Mouse (Mus musculus): Measurements from ENCODE around the gene Srgap3.
"Not testable (repeated sequence)": the region's sequence is repeated elsewhere in the genome, so short reads cannot be mapped to it uniquely, and the experiment has no call there.

Srgap3 gene

DNA sequence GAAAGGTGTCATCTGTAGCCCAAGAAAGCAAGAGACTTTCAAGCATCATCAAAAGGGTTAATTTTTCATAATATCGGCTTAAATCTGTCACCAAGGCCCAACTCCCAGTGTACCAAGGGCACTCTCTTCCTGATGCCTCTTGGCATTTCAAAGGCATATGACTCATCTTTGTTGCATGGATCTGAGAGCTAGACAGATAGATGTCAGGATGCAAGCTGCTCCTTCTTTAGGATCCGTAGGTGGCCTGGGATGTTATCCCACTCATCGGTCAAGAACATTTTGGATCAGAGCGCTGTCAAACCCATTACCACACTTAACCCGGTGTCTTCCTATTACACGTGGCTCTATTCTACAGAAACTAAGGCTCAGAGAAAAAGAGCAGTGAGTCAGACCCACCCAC, 192.1 kb downstream of the Srgap3 start:
- peak; percentile 20 to 59 for DNase-seq (ENCODE audit: inconsistent age in 2 of 2, low spot score in 1 of 2)

DNA sequence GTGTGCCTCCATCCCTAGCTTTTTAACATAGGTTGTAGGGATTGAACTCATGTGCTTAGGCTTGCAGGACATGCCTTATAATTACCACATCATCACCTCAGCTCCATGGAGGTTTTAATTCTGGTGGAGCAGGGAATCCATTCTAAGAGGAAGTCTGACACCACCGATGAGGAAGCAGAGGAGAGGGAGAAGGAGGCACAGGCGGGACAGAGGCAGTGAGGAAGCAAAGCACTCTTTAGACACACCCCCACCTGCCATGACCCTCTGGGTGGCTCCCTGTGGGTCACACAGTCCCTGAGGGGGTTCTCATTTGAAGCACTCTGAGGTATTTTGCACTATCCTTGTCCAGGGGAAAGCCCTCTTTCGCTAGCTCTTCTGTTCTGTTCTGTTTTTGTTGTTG, 194.5 kb downstream of the Srgap3 start:
- no peak for DNase-seq (ENCODE audit: inconsistent age in 2 of 2, low spot score in 1 of 2)

DNA sequence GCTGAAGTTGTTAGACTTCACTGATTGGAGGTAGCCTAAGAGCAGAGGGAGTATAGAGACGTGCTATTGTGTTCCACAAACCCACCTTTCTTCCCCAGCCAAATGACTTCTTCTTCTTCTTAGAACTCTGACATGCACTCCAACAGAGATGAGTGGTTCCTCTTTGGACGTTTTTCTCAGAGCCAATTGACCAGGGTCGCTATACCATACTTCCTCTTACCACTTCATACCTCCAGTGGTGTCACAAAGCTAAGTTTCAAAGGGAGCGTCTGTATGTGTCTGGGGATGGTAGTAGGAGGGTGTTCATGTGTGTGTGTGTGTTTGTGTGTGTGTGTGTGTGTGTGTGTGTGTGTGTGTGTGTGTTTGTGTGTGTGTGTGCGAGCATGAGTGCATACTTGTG, 195.1 kb downstream of the Srgap3 start:
- no peak for DNase-seq (ENCODE audit: inconsistent age in 2 of 2, low spot score in 1 of 2)

DNA sequence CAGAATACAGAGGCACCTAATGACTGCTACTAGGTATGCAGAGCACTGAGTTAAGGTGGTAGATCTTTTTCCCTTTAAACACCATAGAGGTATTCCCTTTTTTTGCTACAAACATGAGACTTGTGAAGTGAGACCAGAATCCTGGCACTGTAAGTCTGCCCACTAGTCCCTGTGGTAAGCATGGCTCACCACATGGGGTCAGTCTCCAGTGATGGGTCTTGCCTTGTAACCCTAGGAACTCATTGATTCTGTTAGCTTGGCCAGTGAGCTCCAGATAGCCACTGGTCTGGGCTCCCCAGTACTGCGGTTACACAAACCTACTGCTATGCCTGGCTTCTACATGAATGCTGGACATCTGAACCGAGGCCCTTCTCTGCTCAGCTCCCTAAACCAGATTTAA, 204.8 kb downstream of the Srgap3 start:
- DNase-seq (ENCODE audit: inconsistent age in 2 of 2, low spot score in 1 of 2): no peak

DNA sequence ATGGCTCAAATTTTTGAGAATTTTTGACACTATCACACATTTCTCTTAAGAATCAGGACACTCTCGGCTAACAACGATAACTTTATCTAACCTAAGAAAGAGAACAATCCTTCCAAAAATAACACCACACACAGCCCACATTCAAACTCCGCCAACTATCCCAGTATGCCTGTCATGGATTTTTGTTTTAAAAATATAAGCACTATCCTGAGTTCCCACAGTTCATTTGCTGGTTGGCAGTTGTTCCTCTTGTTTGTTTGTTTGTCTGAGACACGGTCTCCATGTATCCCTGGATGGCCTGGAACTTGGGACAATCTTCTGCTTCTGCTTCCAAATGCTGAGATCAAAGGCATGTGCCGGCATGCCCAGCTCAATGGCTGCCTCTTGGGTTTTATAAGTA, 205.3 kb downstream of the Srgap3 start:
- DNase-seq (ENCODE audit: inconsistent age in 2 of 2, low spot score in 1 of 2): no peak

DNA sequence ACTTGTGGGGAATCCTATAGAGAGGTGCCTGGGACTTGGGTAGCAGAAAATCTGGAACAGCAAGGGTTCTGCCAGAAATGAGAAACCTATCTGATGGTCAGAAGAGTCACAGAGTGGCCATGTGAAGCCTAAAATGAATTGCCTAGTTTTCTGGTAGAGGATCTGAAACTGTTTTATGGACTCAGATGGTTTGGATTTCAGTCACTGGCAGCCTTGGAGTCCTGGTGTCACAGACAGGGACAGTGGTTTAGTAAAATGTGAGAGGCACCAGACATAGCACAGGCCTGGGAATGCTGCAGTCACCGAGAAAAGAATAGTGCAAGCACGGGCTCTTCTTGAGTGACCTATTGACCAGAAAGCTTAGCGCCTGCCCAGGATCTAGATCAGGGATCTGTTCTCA, 207.4 kb downstream of the Srgap3 start:
- DNase-seq (ENCODE audit: inconsistent age in 2 of 2, low spot score in 1 of 2): no peak

DNA sequence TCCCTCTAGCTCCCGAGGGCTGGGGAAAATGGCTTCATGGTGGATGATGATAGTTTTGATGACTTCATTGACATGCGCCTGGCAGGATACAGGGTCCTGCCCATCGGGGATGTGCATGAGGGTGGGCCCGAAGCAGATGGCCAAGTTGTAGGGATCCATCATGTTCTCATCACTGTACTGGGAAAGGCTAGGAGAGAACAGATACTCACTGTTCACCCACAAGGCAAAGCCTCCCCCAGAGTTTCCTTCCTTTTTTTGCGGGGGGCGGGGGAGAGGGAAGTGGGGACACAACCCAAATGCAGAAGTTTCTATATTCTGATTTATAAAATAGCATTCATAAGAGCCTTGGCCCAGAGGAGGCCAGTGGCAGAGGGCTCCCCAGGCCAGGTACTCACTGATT, 208.1 kb downstream of the Srgap3 start:
- DNase-seq (ENCODE audit: inconsistent age in 2 of 2, low spot score in 1 of 2): no peak

DNA sequence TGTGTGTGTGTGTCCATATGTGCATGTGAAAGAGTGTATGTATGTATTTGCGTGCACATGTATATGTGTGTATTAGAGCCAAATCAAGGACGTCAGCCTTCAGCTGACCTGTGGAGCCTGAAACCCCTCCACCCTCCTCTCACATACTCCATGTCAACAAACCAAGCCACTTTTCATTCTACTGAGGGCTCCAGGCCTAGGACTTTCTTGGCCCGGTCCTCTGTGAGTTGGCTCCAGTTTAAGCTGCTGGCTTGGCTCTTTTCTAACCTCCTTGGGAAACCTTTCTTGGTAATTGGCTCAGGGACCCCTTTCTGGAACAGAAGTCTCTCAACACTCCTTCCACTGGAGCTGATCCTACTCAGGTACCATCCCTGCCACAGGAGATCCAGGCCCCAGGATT, 210.6 kb downstream of the Srgap3 start:
- no peak for DNase-seq (ENCODE audit: inconsistent age in 2 of 2, low spot score in 1 of 2)

DNA sequence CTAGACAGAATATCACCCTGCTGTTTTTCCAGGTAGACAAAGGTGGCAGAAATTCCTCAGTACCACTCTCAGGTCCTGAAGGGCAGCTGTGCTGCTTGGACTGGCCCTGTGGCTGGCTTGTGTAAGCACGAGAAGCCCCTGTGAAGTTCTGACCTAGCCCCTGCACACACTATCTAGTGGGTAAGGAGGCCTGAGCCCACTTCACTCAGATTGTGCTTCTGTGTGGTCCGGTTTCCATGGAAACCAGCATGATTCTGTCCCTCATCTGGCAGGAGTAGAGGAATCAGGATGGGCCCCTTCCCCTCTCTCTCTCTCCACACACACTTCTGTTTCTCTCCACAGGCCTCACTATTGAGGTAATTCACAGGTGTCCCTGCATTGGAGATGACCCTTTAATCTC, 212.0 kb downstream of the Srgap3 start:
- no peak for DNase-seq (ENCODE audit: inconsistent age in 2 of 2, low spot score in 1 of 2)

DNA sequence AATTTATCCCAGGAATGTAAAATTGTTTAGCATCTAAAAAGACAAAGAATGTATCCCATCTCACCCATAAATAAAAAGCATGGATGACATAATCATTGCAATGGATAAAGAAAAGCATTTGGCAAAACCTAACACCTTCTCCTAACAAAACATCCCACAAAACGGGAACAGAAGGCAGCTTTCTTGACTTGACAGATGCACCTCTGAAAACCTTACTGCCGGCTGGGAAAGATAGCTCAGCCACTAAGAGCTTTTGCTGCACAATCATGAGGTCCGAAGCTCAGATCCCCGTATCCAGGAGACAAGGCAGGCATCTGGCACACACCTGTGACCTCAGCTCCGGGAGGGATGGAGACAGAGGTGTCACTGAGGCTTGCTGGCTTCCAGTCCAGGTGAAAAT, 213.1 kb downstream of the Srgap3 start:
- DNase-seq (ENCODE audit: inconsistent age in 2 of 2, low spot score in 1 of 2): no peak

DNA sequence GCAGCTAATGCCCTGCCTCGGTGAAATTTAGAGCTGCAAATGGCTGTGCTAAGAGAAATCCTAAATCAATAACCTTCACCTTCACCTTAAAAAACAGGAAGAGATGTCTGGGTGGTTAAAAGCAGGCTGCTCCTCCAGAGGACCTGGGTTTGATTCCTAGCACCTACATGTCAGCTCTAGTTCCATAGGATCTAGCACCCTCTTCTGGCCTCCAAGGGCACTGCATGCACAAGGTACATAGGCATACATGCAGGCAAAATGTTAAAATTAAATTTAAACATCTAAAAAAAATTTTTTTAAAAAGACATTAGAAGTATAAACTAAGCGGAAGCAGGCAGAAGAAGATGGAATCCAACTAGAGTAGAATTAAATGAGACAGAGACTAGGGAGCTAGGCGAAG, 214.6 kb downstream of the Srgap3 start:
- DNase-seq (ENCODE audit: inconsistent age in 2 of 2, low spot score in 1 of 2): no peak

DNA sequence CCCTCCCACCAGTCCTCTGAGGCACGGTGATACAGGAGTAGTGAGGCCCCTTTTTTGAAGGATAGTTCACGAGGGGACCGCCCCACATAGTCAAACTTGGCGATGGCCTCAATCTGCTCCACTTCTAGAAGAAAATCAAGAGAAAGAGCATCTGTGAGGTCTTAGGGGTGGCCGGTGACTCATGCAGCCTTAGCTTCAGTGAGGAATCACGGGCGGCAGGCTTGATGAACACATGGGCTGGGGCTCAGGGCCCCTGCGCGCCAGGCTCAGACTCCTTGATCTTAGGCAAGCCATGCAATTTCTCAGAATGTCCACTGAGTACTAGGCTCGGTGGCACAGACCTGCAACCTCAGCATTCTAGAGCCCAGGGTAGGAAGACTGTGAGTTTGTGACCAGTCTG, 215.7 kb downstream of the Srgap3 start:
- DNase-seq (ENCODE audit: inconsistent age in 2 of 2, low spot score in 1 of 2): peak; percentile 72 to 81

DNA sequence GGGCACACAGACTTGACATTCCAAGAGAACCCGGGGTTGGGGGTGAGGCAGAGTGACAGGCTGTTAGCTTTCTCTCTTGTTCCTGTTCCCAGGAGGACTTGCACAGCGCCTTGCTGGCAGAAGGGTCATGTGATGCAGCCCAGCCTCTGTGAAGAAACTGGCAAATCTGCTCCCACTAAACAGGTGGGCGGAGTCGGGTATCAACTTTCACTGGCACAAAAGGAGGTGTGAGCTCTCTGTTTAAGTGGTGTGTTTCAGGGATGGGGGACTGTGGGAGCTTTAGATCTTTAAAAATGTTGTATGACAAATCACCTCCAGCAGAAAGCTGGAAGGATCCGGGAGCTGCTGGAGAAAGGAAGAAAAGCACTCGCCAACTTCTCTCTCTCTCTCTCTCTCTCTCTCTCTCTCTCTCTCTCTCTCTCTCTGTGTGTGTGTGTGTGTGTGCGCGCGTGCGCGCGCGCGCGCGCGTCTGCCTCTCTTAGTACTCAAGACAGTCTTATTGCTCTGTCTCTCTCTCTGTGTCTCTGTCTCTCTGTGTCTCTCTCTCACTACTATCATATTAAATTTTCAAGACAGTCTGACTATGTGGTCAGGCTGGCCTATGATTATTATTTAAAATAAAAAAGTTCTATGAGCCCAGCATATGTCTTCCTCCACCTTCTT, 218.2 kb downstream of the Srgap3 start:
- DNase-seq (ENCODE audit: inconsistent age in 2 of 2, low spot score in 1 of 2): peak; percentile 48 to 70

DNA sequence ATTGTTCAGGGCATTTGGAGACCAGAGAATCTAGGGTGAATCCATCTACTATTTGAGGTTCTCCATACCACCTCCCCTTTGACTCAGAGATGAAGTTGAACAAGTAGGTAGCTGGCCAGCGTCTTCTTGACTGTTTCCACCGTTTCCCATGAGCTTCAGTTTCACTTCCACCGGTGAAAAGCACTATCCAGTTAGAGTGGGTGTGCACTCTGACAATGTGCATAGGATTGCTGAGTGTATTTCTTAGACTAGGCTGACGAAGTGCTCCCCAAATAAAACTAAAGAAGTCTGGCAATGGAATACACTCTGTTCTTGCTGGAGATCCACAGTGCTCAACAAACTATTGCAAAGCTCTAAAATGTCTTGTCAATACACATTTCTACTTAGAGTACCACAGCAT, 221.6 kb downstream of the Srgap3 start:
- no peak for DNase-seq (ENCODE audit: inconsistent age in 2 of 2, low spot score in 1 of 2)

DNA sequence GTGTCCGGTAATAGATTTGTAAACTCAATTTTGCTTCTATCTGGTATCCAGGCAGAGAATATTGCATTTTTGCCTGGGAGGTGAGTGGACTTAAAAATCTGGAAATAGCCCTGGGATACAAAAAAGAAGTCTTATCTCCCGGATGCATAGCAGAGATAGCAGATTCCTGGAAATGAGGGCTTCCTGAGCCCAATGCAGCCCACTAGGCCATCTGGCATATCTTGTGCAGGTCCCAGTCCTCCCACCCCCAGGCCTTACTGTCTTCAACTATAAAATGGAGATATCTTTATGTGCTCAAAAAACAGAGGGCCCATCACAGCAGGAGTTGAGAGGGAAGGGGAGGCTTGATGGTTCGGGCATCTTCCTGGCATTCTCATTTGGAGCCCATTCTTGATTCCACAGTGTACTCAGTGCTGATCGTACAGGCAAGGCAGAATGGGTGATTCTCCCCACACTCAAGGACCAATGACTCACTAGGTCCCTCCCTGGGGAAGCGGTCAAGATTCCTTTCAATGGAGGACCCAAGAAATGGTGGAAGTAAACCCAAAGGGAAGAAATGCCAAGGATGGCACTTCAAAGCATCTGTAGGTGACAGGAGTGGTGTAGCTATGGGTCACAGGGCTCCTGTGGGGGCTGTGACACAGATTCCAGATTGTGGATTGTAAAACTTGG, 226.5 kb downstream of the Srgap3 start:
- DNase-seq (ENCODE audit: inconsistent age in 2 of 2, low spot score in 1 of 2): peak; percentile 44 to 70

DNA sequence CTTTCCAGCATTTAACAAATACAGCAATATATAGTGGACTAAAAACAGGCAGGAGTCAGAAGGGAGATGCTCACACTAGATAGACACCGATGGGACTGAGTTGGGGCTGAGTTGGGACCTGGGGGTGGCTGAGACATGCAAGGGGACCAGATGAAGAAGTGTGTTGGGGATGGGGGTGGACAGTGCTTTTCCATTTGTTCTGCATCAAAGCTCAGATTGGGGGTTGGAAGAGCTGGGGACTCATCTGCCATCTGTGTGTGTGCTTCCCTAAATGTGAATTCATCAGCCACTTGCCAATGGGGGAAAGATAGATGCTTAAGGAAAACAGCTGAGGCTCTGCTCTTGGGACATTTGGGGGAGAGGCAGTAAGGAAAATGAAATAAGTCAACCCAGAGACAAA, 227.1 kb downstream of the Srgap3 start:
- no peak for DNase-seq (ENCODE audit: inconsistent age in 2 of 2, low spot score in 1 of 2)

DNA sequence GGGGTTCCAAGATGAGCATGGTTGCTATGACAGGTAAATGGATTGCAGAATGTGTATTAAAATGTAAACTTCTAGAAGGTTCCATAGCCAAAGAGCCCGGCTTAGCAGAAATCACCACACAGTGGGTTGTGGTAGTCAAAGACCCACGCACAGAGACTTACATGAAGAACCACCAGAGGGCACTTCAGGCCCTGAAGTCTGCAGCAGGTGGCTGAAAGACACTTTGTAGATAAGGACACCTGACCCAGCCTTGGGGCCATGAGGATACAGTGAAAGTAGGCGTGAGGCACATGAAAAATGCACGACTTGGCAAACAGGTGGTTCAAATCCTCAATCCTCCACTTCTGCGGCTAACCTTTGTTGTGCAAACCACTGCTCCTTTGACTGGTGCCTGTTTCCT, 229.9 kb downstream of the Srgap3 start:
- peak; percentile 34 to 74 for DNase-seq (ENCODE audit: inconsistent age in 2 of 2, low spot score in 1 of 2)

DNA sequence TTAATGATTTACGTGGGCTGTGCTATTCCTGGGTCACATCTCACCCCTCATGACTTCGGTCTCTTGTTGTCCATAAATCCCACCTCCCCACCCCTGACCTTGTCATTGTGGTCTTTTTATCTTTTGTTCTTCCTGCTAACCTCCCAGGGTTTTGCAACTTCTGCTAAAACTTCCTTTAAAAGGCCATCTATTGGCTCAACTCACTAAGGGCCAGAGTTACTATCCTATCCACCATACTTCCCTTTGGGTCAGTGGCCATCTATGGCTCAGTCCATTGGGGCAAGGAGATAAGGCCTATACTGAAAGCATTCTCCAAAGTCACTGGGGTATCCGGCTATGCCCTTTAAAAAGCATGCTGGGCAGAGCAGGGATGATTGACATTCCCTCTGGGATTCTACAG, 233.1 kb downstream of the Srgap3 start:
- no peak for DNase-seq (ENCODE audit: inconsistent age in 2 of 2, low spot score in 1 of 2)

DNA sequence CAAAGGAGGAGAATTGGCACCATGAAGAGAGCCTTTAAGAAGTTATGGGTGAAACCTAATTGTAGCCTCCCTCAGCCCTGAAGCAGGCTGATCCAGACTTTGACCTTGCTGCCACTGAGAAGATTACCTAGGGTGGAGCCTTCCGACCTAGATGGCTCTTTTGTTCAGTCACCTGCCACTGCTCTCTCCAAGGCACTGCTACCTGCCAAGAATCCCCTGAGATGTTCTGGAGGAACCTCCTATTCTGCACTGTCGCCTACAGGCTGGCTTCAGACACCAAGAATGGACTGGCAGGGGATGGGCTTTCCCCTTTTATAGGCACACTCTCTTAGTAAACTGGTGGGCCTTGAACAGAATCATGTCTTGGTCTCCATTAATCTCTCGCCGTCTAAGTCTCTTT, 244.8 kb downstream of the Srgap3 start:
- not testable (repeated sequence) for DNase-seq (ENCODE audit: inconsistent age in 2 of 2, low spot score in 1 of 2)

DNA sequence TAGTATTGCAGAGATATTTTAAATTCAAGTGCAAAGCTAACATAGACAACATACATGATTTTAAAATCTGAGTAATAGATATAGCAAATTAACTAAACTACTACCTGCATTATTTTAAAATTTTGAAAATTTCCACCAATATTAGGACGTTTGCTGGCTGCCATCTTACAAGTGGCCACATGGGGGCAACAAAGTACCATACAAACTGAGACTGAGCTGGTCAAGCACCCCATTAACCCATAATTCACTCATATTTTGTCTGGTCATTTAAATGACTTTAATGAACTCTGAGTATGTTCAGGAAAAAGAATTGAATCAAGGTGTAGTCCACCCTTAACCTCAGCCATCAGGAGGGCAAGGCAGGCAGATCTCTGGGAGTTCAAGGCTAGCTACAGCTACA, 246.7 kb downstream of the Srgap3 start:
- peak; percentile 50 to 87 for DNase-seq (ENCODE audit: inconsistent age in 2 of 2, low spot score in 1 of 2)

DNA sequence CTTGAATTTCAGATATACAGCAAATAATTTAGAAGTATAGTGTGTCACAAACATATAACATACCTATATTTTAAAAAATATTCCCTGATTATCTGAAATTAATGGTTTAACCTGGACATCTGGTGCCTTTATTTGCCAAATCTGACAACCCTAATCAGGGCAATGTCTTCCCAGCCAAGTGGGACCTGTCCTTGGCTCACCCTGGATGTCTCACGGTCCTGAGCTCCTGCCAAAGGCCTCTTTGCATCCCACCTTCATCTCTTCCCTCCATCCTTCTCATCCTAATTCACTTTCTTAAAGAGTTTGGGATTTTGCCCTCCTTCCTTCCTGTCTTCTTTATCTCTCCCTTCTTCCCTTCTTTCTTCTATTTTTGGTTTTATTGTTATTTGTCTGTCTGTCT, 248.0 kb downstream of the Srgap3 start:
- DNase-seq (ENCODE audit: inconsistent age in 2 of 2, low spot score in 1 of 2): no peak

DNA sequence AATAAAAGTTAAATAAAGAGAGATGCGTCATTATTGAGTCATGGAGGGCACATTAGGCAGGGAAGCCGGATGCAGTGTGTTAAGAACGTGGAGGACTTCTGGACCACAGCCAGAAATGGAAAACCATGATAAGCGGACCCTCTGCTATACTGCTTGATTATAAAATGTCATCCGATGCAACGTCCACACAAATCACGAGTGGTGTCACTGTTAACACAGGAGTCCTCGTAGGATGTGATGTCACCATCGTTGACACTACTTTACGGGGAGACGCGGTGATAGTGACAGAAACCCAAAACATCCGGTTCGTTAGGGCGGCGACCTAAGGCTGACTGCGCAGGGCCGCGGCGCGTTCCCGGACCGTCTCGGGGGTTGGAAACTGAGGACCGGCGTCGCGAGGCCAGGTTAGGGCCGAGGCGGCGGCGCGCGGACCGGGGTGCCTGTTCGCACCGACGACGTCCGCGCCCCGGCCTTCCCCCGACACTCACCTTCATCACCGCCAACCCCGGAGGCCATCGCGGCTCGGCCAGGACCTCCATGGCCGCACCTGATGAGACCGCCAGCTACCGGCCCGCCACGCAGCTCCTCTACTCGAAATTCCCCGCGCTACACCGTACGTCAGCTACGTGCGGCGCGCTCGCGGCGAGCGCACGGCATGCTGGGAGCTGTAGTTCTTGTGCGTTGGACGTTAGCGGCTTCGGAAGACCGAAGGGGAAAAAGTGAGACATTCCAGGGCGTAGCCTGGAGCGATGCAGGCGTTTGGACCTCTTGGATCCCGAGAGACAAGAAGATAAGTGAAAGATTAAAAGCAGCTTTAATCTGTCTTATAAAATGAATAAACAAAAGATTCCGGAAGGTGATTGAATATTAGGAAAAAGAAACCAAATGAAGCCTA, 250.8 kb downstream of the Srgap3 start, which contains the start of gene Rad18:
Rad18 (minus strand) TSS at position 631 of the 895 bp plus-strand sequence.
- peak; percentile 87 to 94 for DNase-seq (ENCODE audit: inconsistent age in 2 of 2, low spot score in 1 of 2)

All from adrenal gland, adult (tissue).